Mouse (Mus musculus) cortical plate, adult 2 months (tissue): ENCODE measurements around the gene Hoxa6. TPM values are rescaled to one million over a fixed set of nuclear protein-coding genes. Genes with fewer than 3 reads are reported as not detected.

Source experiments
- H3K27ac ChIP-seq: fragments of 200-500 bp; 2 replicates; pipeline ENCODE4 v1.5.1; 2012; ENCODE audit warnings: low read length, control low read depth, inconsistent platforms; ENCODE audit not compliant: insufficient read depth
- H3K4me1 ChIP-seq: fragments of 200-500 bp; 2 replicates; pipeline ENCODE4 v1.6.1; 2011; ENCODE audit warnings: low read length; ENCODE audit not compliant: control insufficient read depth, insufficient read depth
- H3K4me3 ChIP-seq: fragments of 200-500 bp; 2 replicates; pipeline ENCODE4 v1.5.1; 2011; ENCODE audit warnings: mild to moderate bottlenecking, low read length, control low read depth; ENCODE audit not compliant: insufficient read depth
- CTCF ChIP-seq: fragments of 200-500 bp; IDR thresholded peaks from 2 replicates; pipeline ENCODE4 v1.5.1; 2011; ENCODE audit warnings: mild to moderate bottlenecking, control low read depth, low read length; ENCODE audit not compliant: insufficient read depth; ENCODE audit errors: extremely low read depth
- POLR2A ChIP-seq: fragments of 200-500 bp; IDR thresholded peaks from 2 replicates; pipeline ENCODE4 v1.6.1; 2011; ENCODE audit warnings: mild to moderate bottlenecking, low read length, control low read depth; ENCODE audit not compliant: insufficient read depth; ENCODE audit errors: extremely low read depth
- polyA plus RNA-seq: library from polyadenylated mRNA; depleted of rRNA; stranded (reverse); fragments of >200 nt; gene quantifications from 2 replicates; pipeline ENCODE4 v1.2.3, GENCODE M21; 2012

The Hoxa6 gene
- polyA plus RNA-seq, 1 experiment = not detected

- H3K4me3 ChIP-seq = no peak overlapping the region
- H3K27ac ChIP-seq = no peak overlapping the region
- no peak for TF ChIP-seq POLR2A
- TF ChIP-seq CTCF = no peak
- H3K4me1 ChIP-seq = no peaks in the 10 kb centered on the region
Observed at GRCm38 (mm10) chr6:52167736-52168161, 40.8 kb downstream of the Hoxa6 start.

GRCm38 (mm10) chr6:52167176-52167575 lies 41.3 kb downstream of the Hoxa6 start:
- Histone ChIP-seq H3K27ac (no peak overlapping the region), H3K4me1 (no peaks in the 10 kb centered on the region), H3K4me3 (no peak overlapping the region)
- TF ChIP-seq POLR2A (no peak), CTCF (no peak)

- H3K27ac ChIP-seq = no peak overlapping the region
- no peaks in the 10 kb centered on the region for H3K4me1 ChIP-seq
- H3K4me3 ChIP-seq = no peak overlapping the region
- TF ChIP-seq CTCF = no peak
- no peak for TF ChIP-seq POLR2A
Observed at GRCm38 (mm10) chr6:52166431-52167077, 42.0 kb downstream of the Hoxa6 start.

GRCm38 (mm10) chr6:52165441-52166370 lies 42.8 kb downstream of the Hoxa6 start:
- H3K4me3 ChIP-seq = no peak overlapping the region

GRCm38 (mm10) chr6:52164626-52165440 lies 43.7 kb downstream of the Hoxa6 start, which contains the start of gene Hoxa2:
Hoxa2 (minus strand) TSS chr6:52164831.
- TF ChIP-seq CTCF = no peak
- TF ChIP-seq POLR2A = no peak
- Histone ChIP-seq H3K27ac (no peak within 1 kb of the TSS), H3K4me1 (no peaks in the 10 kb centered on the region), H3K4me3 (no peak within 1 kb of the TSS)

More at GRCm38 (mm10) chr6:52165441-52166370, 42.8 kb downstream of the Hoxa6 start:
- no peak for TF ChIP-seq CTCF
- TF ChIP-seq POLR2A = no peak
- H3K27ac ChIP-seq = no peak overlapping the region
- no peaks in the 10 kb centered on the region for H3K4me1 ChIP-seq

- TF ChIP-seq CTCF (no peak), POLR2A (no peak)
- no peak overlapping the region for H3K4me3 ChIP-seq
- H3K4me1 ChIP-seq = no peaks in the 10 kb centered on the region
- no peak overlapping the region for H3K27ac ChIP-seq
Observed at GRCm38 (mm10) chr6:52164051-52164625, 44.4 kb downstream of the Hoxa6 start.

- TF ChIP-seq CTCF (no peak), POLR2A (no peak)
- H3K4me3 ChIP-seq = no peak overlapping the region
- H3K4me1 ChIP-seq = no peaks in the 10 kb centered on the region
- no peak overlapping the region for H3K27ac ChIP-seq
Observed at GRCm38 (mm10) chr6:52163366-52164031, 45.0 kb downstream of the Hoxa6 start.

- no peak overlapping the region for H3K27ac ChIP-seq
- H3K4me3 ChIP-seq = no peak overlapping the region
Observed at GRCm38 (mm10) chr6:52162611-52163365, 45.7 kb downstream of the Hoxa6 start.

More at GRCm38 (mm10) chr6:52162611-52163365, 45.7 kb downstream of the Hoxa6 start:
- no peaks in the 10 kb centered on the region for H3K4me1 ChIP-seq
- TF ChIP-seq CTCF = no peak
- no peak for TF ChIP-seq POLR2A
